Mouse (Mus musculus) large intestine, adult 2 months (tissue): ENCODE measurements around the gene Ubac1. TPM values are rescaled to one million over a fixed set of nuclear protein-coding genes. Genes with fewer than 3 reads are reported as not detected.

Experiments used
- DNase-seq: peaks from one replicate; pipeline ENCODE4 v3.0.0-alpha.2; 2012; ENCODE audit warnings: low read depth, low spot score
- WGBS: fragments of 180-500 bp; shearing (Covaris S2); methylation state at CpG from one replicate; pipeline ENCODE4 v1.1.7; 2018; 5-methylcytosine and 5-hydroxymethylcytosine counted together
- polyA plus RNA-seq: library from polyadenylated mRNA; depleted of rRNA; stranded (reverse); fragments of >200 nt; gene quantifications from 2 replicates; pipeline ENCODE4 v1.2.3, GENCODE M21; 2012; rRNA removed

Ubac1 gene
- polyA plus RNA-seq, result 43.6 and 51.5 TPM in 2 replicates

DNA sequence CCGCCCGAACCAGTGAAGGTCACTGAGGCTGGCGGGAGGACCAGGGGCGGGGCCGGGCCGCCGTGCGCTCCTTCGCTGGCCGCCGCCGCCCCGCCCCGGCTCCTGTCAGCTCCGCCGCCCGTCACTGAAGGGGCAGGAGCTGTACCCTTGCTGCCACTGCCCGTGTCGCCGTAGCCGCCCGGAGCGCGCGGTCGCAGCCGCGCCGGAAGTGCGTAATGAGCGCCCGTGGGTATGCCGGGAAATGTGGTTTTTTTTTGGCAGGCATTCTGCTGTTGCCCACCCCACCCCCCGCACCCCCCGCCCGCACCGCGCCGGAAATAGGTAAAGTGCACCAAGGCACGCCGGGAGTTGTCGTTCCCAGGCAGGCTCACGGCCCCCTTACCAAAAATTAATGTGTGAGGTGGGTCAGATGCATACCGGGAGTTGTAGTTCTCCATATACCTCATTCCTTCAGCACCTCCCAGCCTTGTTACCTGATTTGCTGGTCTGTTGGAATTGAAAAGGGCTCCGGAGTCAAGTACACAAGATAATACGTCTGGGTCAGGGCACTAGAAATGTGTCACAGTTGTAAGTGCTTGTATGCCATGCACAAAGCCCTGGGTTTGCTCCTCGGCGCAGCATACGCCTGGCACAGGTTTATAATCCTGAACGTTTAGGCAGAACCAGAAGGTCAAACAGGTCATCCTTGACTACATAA is at the start of gene Ubac1:
Gene Ubac1, minus strand, starts transcription at position 187 of the 697 bp plus-strand sequence.
- DNase-seq, result peak; percentile 56

GRCm38 (mm10) chr2:26068592-26068991 is 47.0 kb upstream of the Ubac1 start:
- no peak for DNase-seq
- WGBS, result 91% methylated on average over 1 of the region's 1 CpGs

More for the DNA sequence above, at the start of gene Ubac1:
- WGBS, result 4% methylated on average over 50 of the region's 50 CpGs

GRCm38 (mm10) chr2:26068175-26068574 is 46.6 kb upstream of the Ubac1 start:
- 73% methylated on average over 7 of the region's 7 CpGs for WGBS
- no peak for DNase-seq

GRCm38 (mm10) chr2:26066527-26066926 is 45.0 kb upstream of the Ubac1 start:
- 42% methylated on average over 14 of the region's 14 CpGs for WGBS
- DNase-seq, result no peak

- no peak for DNase-seq
- WGBS, result 81% methylated on average over 13 of the region's 13 CpGs
Observed at GRCm38 (mm10) chr2:26062742-26063427, 41.3 kb upstream of the Ubac1 start.

DNA sequence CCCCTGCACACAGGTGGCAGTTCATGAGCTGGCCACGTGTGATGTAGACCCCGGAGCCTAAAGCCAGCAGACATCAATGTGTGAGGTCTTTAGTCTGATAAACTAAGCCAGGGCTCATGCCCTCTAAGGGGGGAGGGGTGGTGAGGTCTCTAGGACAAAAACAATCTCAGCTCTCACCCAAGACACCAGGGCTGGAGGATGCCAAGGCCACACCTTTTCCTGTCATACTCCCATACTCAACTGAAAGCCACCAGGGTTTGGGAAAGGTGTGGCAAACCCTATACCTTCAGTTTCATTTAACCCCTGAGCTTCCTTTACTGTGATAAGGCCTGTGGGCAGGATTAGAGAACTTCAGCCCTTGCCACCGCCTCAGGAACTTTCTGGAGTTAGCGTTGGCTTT is 40.7 kb upstream of the Ubac1 start:
- 50% methylated on average over 4 of the region's 4 CpGs for WGBS
- no peak for DNase-seq

- whole genome bisulfite sequencing, result 73% methylated on average over 21 of the region's 21 CpGs
- no peak for DNase-seq
Observed at GRCm38 (mm10) chr2:26061018-26061666, 39.6 kb upstream of the Ubac1 start.

DNA sequence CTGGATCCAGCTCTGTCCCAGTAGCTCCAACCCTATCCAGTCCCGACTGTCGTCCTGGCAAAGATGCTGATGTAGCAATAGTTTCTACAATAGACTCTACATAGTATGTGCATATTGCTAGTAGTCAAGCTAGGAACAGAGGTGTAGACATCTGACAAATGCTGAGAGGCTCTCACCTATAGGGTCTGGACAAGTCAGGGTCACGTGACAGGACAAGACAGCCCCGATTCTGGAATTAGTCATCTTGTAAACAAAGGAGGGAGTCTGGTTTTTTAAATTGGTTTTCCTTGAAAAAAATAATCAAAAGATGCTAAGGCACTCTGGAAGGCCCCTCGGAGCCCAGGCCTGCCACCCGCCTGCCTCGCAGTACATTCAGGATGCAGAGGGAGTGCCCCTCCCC is 35.5 kb upstream of the Ubac1 start:
- 72% methylated on average over 7 of the region's 7 CpGs for WGBS
- no peak for DNase-seq

GRCm38 (mm10) chr2:26056226-26056625 is 34.7 kb upstream of the Ubac1 start:
- DNase-seq, result no peak
- 71% methylated on average over 5 of the region's 5 CpGs for WGBS

- whole genome bisulfite sequencing, result 52% methylated on average over 2 of the region's 2 CpGs
- no peak for DNase-seq
Observed at GRCm38 (mm10) chr2:26055747-26056102, 34.2 kb upstream of the Ubac1 start.

DNA sequence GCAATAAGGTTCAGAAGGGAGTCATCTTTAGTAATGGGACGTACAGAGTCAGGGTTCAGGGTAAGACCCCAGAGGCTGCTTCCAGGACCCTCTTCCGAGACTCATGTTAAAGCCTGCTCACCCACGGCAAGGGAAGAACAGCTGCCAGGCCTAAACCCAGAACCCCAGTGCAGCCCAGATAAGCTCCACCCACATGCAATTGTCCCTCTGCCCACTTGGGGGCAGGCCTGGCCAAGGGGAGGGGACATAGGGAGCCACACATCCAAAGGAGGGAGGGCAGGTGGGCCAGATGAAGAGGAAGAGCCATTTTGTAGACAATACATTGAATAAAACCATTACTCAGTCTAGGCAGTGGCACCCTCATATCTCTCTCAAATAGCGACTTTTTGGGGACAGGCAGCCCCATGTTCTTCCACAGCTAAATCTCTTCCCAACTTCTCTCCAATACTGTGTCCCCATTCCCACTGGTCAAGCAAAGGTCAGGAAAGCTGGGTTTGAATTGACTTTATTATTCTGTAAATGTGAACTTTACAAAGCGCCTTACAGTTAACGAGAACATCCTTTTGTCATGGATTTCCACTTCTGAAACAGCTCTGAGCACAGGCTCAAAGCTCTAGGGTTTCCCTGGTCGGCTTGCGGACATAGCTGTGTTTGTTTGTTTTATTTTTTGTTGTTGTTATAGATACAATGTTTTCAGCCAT is 33.6 kb upstream of the Ubac1 start:
- 45% methylated on average over 8 of the region's 8 CpGs for WGBS
- peak; percentile 35 for DNase-seq

DNA sequence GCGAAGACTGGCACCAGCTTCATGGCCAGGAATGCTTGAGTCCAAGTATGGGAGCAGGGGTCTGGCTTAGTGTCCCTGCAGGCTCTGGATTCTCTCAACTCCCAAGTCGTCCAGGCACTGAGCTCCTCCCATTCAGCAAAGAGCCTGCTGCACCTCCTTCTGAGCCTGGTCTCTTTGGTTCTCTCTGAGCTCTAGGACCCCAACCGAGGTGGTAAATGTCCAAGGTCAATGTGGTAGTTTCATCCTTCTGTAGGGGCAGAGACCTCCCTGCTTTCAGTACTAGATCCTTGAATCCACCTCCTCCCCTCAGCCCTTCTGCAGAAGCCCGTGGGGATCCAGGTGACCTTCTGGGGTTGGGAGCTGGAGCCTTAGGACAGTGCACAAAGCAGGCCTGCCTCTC is 31.3 kb upstream of the Ubac1 start:
- no peak for DNase-seq
- 24% methylated on average over 4 of the region's 4 CpGs for WGBS

DNA sequence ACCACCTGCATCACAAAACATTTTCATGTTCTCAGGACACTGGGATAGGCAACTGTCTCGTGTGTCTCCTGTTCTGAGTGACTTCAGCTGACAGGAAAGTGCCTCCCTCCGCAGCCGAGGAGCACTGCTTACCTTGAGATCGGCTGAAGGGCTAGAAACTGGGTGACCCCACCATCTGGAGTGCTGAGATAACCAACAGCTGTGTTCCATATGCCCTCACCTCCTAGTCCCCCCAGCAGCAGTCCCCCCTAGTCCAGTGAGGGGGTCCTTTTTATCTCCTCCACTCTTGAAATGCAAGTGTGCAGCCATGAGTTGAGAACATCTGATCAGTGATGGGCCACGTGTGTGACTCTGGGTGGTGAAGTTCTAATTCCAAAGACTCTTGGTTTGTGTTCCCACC is 27.3 kb upstream of the Ubac1 start:
- 59% methylated on average over 5 of the region's 5 CpGs for WGBS
- no peak for DNase-seq

GRCm38 (mm10) chr2:26044216-26044615 is 22.7 kb upstream of the Ubac1 start:
- 76% methylated on average over 9 of the region's 9 CpGs for WGBS
- no peak for DNase-seq

- WGBS, result 60% methylated on average over 3 of the region's 3 CpGs
Observed at GRCm38 (mm10) chr2:26042603-26043002, 21.1 kb upstream of the Ubac1 start.

GRCm38 (mm10) chr2:26041163-26041810 is 19.7 kb upstream of the Ubac1 start:
- DNase-seq, result no peak
- WGBS, result 53% methylated on average over 14 of the region's 14 CpGs

More at GRCm38 (mm10) chr2:26042603-26043002, 21.1 kb upstream of the Ubac1 start:
- DNase-seq, result no peak

DNA sequence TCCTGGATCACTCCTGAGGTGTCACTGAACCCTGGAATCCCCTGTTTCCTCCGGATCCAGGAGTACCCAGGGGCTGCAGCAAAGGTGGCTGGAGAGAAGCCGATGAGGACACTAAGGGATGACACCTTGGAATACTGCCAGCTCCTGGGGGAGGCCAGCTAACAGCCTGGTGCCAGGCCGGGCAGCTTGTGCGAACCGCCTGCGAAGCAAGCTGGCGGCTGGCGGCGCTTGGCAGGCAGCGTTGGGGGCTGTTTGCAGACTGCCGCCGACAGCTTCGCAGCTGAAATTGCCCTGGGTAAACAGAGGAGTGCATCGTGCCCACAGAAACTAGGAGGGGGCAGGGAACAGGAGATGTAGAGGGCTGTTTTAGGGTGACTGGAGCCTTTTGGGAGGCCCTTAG is 18.4 kb upstream of the Ubac1 start:
- WGBS, result 24% methylated on average over 14 of the region's 14 CpGs
- DNase-seq, result no peak

- no peak for DNase-seq
- 71% methylated on average over 6 of the region's 6 CpGs for WGBS
Observed at GRCm38 (mm10) chr2:26037386-26037785, 15.8 kb upstream of the Ubac1 start.

- WGBS, result 53% methylated on average over 15 of the region's 15 CpGs
- DNase-seq, result no peak
Observed at GRCm38 (mm10) chr2:26034344-26035050, 12.9 kb upstream of the Ubac1 start.
